Mouse (Mus musculus): ENCODE results near the gene Slc10a4.

- TF ChIP-seq USF1 (IDR thresholded peaks at IDR 0.05; ENCODE audit: low read depth) = no peak
- TF ChIP-seq TCF12 (IDR thresholded peaks at IDR 0.05; ENCODE audit: insufficient read depth, poor library complexity, severe bottlenecking) = no peak
- no peak for TF ChIP-seq POLR2A (IDR thresholded peaks at IDR 0.05; ENCODE audit: insufficient read length, low read depth)
- no peak for TF ChIP-seq POLR2AphosphoS2 (IDR thresholded peaks at IDR 0.05; ENCODE audit: insufficient read length, low read depth)
- no peak for TF ChIP-seq MYOG (IDR thresholded peaks at IDR 0.05; ENCODE audit: control insufficient read depth in 1 of 3, insufficient read depth in 1 of 3, insufficient read length in 2 of 3, low read depth in 2 of 3)
- no peak for TF ChIP-seq MAX (IDR thresholded peaks at IDR 0.05; ENCODE audit: low read depth)
- TF ChIP-seq E2F4 (IDR thresholded peaks at IDR 0.05; ENCODE audit: insufficient read depth) = no peak
- no peak for TF ChIP-seq CEBPB (IDR thresholded peaks at IDR 0.05; ENCODE audit: insufficient read depth, poor library complexity, severe bottlenecking)
- TF ChIP-seq MYOD1 (IDR thresholded peaks at IDR 0.05; ENCODE audit: control insufficient read depth in 1 of 3, insufficient read length in 2 of 3, low read depth in 2 of 3) = no peak
- TF ChIP-seq TCF3 (IDR thresholded peaks at IDR 0.05; ENCODE audit: insufficient read length, low read depth) = no peak
- no peak for TF ChIP-seq SRF (IDR thresholded peaks at IDR 0.05; ENCODE audit: control insufficient read depth, insufficient read length, low read depth)
Measured at GRCm38 (mm10) chr5:72987786-72988185, 18.9 kb upstream of the Slc10a4 start.
